ENCODE assay signal across 8 mouse cellular contexts in genomic region chr17:31385671-31386665, GRCm38 (mm10). TPM values are rescaled to one million over a fixed set of nuclear protein-coding genes. Genes with fewer than 3 reads are reported as not detected.
DNase-seq lines count a peak whose midpoint lies in the region; ATAC-seq lines count a peak whose summit lies in the region.

Gene Pde9a, plus strand, starts transcription at chr17:31386210.

- H3K4me1 ChIP-seq in hindbrain, embryonic 16.5 days (ENCODE audit: control insufficient read depth, insufficient read depth, low read depth, low read length) = peaks cover 44% of the 10 kb centered on the region

- DNase-seq in adrenal gland, adult 18-20 months (ENCODE audit: low spot score in 2 of 2) = peak; percentile 36 to 55
- DNase-seq in gastrocnemius, postnatal 14 days = peak; percentile 58
- peak; percentile 23 to 61 for DNase-seq in left cerebral cortex, adult 18-20 months (ENCODE audit: low spot score in 2 of 2)
- DNase-seq in lung, postnatal 25 days (ENCODE audit: low spot score) = peak; percentile 59
- peak; percentile 86 to 87 for DNase-seq in right cerebral cortex, postnatal 10 days (ENCODE audit: low spot score in 2 of 2)
- DNase-seq in urinary bladder, postnatal 4 days (ENCODE audit: low spot score in 2 of 2) = peak; percentile 62 to 72

- H3K36me3 ChIP-seq in hindbrain, embryonic 16.5 days (ENCODE audit: control insufficient read depth, insufficient read depth, low read length) = no peaks in the 10 kb centered on the region

- H3K27ac ChIP-seq in hindbrain, embryonic 16.5 days (ENCODE audit: low read depth, low read length) = peak within 1 kb of the TSS; percentile 75

- no peaks in the 10 kb centered on the region for H3K27me3 ChIP-seq in hindbrain, embryonic 16.5 days (replicated peaks; ENCODE audit: control insufficient read depth, insufficient read depth, low read length)

- peak within 1 kb of the TSS; percentile 89 for H3K4me3 ChIP-seq in hindbrain, embryonic 16.5 days (ENCODE audit: low read length)

- peak within 1 kb of the TSS; percentile 89 for H3K4me2 ChIP-seq in hindbrain, embryonic 16.5 days (ENCODE audit: low read length)

- ATAC-seq in common myeloid progenitor, adult 5-6 weeks (replicated peaks; ENCODE audit: low read depth, poor library complexity, severe bottlenecking) = peak; percentile 55
- ATAC-seq in hindbrain, embryonic 16.5 days = peak; percentile 81

- under 1% methylated on average over 42 of the region's 56 CpGs for WGBS in hindbrain, embryonic 16.5 days

- intact Hi-C loops in gastrocnemius, postnatal 14 days (cut with DNase I; ENCODE audit: low total_unique reads) = loop anchor here (5.0 to 10.0 kb wide), 2 partner anchors 41 to 279 kb away; no protein-coding TSS in a partner anchor

- peak within 1 kb of the TSS; percentile 85 for H3K9ac ChIP-seq in hindbrain, embryonic 16.5 days (ENCODE audit: low read depth, low read length)

- no peaks in the 10 kb centered on the region for H3K9me3 ChIP-seq in hindbrain, embryonic 16.5 days (ENCODE audit: control insufficient read depth, low read length)

RNA-seq across cellular contexts. Expression of gene Pde9a, which starts in this region (rescaled TPM):
- 1 to 10 TPM; 1.9 to 2.6 TPM for total RNA-seq in adrenal gland, adult 18-20 months (2021)
- not detected in 2 replicates for total RNA-seq in common myeloid progenitor, adult 5-6 weeks (2017)
- total RNA-seq in gastrocnemius, postnatal 14 days (2021) = 1 to 10 TPM; 4.5 to 6.5 TPM
- 30.3 and 34.4 TPM in 2 replicates for polyA plus RNA-seq in hindbrain, embryonic 16.5 days (2015; fragmentation: Nextera tagmentation; extraction: Ambion mirVana)
- total RNA-seq in left cerebral cortex, adult 18-20 months (2021) = 10 to 100 TPM; 21.2 to 22.4 TPM

Comparison
In these comparisons a context has a peak if more than half of its experiments do, and no peak if none do; other contexts are left out.
1. Peak in every context shown above with its lines: DNase-seq, ATAC-seq, H3K4me3 ChIP-seq and H3K27ac ChIP-seq.
2. Peak in ATAC-seq in common myeloid progenitor, adult 5-6 weeks; RNA of the gene not detected or under 1 TPM.